Mouse (Mus musculus) C2C12 (cell line): ENCODE measurements around the gene Rho.

Source experiments
- CTCF ChIP-seq: IDR thresholded peaks from one replicate; pipeline ENCODE4 v1.5.1; 2011; ENCODE audit not compliant: control insufficient read depth, insufficient read depth, insufficient read length
- MYOG ChIP-seq: IDR thresholded peaks from one replicate; pipeline ENCODE4 v1.6.1; 2011; ENCODE audit not compliant: control insufficient read depth, insufficient read length; ENCODE audit errors: extremely low read depth

DNA sequence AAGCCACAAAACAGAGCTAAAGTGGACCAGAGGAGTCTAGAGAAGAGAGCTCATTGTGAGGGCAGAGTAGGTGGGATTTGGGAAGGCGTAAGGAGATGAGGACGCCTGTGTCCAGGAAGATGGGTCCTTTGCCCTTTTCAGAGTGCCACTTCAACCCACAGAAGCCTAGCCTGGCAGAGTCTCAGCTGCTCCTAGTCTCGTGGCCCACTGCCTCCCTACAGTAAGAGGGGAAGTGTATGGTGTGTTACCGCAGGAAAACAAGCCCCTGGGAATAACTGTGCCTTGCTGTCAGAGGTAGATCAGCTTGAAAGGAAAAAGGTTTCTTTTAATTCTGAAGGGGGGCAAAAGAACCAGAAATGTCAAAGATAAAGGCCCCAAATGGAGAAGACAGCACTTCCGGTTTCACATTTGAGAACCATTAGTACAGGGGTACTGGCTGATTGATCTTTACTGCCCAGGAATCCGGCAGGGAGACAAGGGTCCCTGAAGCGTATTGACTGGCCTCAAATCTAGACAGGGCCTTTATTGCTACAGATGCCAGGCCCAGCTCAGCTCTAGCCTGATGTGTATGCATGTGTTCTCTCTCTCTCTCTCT is 33.5 kb upstream of the Rho start:
- TF ChIP-seq CTCF (no peak), MYOG (no peak)
